Mouse (Mus musculus) lung, embryonic 14.5 days (tissue): ENCODE results near the gene Eif3l. TPM values are rescaled to one million over a fixed set of nuclear protein-coding genes. Genes with fewer than 3 reads are reported as not detected.
A peak's percentile ranks its signal among the peaks of the same experiment; 100 is the strongest.

Experiments
- ATAC-seq: fragments of 200-750 bp; cut with Nextera tagmentation; 2 replicates; pipeline ENCODE4 v1.8.0; 2017; ENCODE audit warnings: mild to moderate bottlenecking, moderate TSS enrichment, moderate library complexity; ENCODE audit not compliant: insufficient read depth
- DNase-seq: peaks from one replicate; pipeline ENCODE4 v3.0.0-alpha.2; 2015
- H3K27ac ChIP-seq: fragments of 300-500 bp; sonication (generic); 2 replicates; pipeline ENCODE4 v1.5.1; 2014; ENCODE audit warnings: low read depth, mild to moderate bottlenecking, moderate library complexity
- H3K27me3 ChIP-seq: fragments of 300-500 bp; sonication (generic); 2 replicates; pipeline ENCODE4 v1.6.1; 2014; ENCODE audit warnings: low read length, control low read depth; ENCODE audit not compliant: insufficient read depth
- H3K36me3 ChIP-seq: fragments of 300-500 bp; sonication (generic); 2 replicates; pipeline ENCODE4 v1.6.1; 2014; ENCODE audit warnings: control low read depth; ENCODE audit not compliant: insufficient read depth
- H3K4me1 ChIP-seq: fragments of 300-500 bp; sonication (generic); 2 replicates; pipeline ENCODE4 v1.6.1; 2014; ENCODE audit warnings: antibody characterized with exemption, control low read depth; ENCODE audit not compliant: insufficient read depth
- H3K4me2 ChIP-seq: fragments of 300-500 bp; sonication (generic); 2 replicates; pipeline ENCODE4 v1.6.1; 2014; ENCODE audit warnings: mild to moderate bottlenecking
- H3K4me3 ChIP-seq: fragments of 300-500 bp; sonication (generic); 2 replicates; pipeline ENCODE4 v1.5.1; 2014; ENCODE audit warnings: low read depth, low read length
- H3K9ac ChIP-seq: fragments of 300-500 bp; sonication (generic); 2 replicates; pipeline ENCODE4 v1.6.1; 2014
- H3K9me3 ChIP-seq: fragments of 300-500 bp; sonication (generic); 2 replicates; pipeline ENCODE4 v1.6.1; 2016; ENCODE audit warnings: low read depth, low read length, control low read depth
- CTCF ChIP-seq: IDR thresholded peaks from 2 replicates; pipeline ENCODE4 v1.5.1; 2016; ENCODE audit warnings: antibody characterized with exemption, low read depth
- WGBS: fragments of 180-500 bp; shearing (Covaris S2); extraction: QIAGEN DNeasy Blood & Tissue Kit; methylation state at CpG from one replicate; pipeline ENCODE4 v1.1.7; 2014; 5-methylcytosine and 5-hydroxymethylcytosine counted together
- polyA plus RNA-seq: library from polyadenylated mRNA; unstranded; fragments of >200 nt; fragmentation: Nextera tagmentation; extraction: Ambion mirVana; gene quantifications from 2 replicates; pipeline ENCODE4 v1.2.1, GENCODE M21; 2014

The Eif3l gene
- polyA plus RNA-seq, 1 experiment from 2014 or later = 243 TPM

DNA sequence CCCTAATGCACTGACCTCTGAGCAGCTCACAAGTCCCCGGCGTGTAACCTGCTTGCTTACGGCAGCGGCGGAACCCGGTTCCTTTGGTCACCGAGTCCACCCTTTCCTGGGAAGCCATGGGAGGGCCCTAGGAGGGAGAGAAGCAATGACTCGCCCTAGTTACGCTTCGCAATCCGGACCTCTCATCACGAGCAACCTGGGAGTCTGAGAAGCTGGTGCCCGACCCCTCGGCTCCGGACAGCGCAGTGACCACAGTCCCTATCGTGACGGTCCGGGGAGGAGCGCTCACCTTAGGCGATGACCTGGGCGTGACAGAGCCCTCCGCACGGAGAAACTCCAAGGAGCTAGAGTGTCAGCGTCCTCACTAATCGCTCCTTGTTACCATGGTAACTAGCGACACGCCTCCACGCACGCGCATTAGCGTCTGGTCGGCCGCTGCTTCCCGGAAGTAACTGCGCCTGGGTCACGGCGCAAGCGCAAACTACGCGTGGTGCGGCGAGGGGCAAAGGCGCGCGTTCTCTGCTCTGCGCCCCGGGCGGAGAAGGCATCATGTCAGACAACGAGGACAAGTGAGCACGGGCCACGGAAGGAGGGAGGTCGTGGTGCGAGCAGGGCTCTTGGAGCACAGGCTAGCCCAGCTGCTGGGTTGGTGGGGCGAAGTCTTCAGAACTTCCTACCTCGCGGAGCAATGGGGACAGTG, 66.0 kb downstream of the Eif3l start, which contains the start of the genes Polr2f and 1700088E04Rik:
Gene Polr2f, plus strand, starts transcription at position 144 of the 700 bp plus-strand sequence.
Gene 1700088E04Rik, minus strand, starts transcription at position 388 of the 700 bp plus-strand sequence.
- peak; percentile 99 for DNase-seq
- WGBS = under 1% methylated on average over 57 of the region's 57 CpGs
- ATAC-seq = peak; percentile 87
- Histone ChIP-seq H3K27ac (no peak within 1 kb of the TSS), H3K4me1 (no peaks in the 10 kb centered on the region), H3K4me2 (peak within 1 kb of the TSS; percentile 85), H3K36me3 (peaks cover 19% of the 10 kb centered on the region), H3K4me3 (peak within 1 kb of the TSS; percentile 90), H3K9ac (peak within 1 kb of the TSS; percentile 79), H3K27me3 (no peaks in the 10 kb centered on the region), H3K9me3 (no peaks in the 10 kb centered on the region)
- no peak for TF ChIP-seq CTCF

DNA sequence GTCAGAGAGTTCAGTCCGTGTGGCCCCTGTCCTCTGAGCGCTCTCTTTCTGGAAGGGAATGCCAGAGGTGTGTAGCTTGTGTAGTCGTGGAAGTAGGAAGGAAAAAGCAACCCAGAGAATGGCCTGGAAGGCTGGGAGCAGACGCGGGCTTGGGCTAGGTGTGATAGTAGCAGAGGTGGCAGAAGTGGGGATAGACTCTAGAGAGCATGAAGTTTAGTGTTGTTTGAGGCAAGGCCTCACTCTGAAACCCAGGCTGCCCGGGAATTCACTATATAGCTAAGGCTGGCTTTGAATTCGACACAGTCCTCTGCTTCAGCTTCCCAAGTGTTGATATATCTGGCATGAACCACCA, 66.6 kb downstream of the Eif3l start:
- Histone ChIP-seq H3K9ac (peak overlapping the region; percentile 79), H3K4me1 (no peaks in the 10 kb centered on the region), H3K9me3 (no peaks in the 10 kb centered on the region), H3K36me3 (peaks cover 24% of the 10 kb centered on the region), H3K27me3 (no peaks in the 10 kb centered on the region), H3K27ac (no peak overlapping the region), H3K4me3 (peak overlapping the region; percentile 90), H3K4me2 (peak overlapping the region; percentile 85)
- no peak for TF ChIP-seq CTCF
- WGBS = 1% methylated on average over 7 of the region's 7 CpGs
- DNase-seq (no peak), ATAC-seq (peak; percentile 52)

DNA sequence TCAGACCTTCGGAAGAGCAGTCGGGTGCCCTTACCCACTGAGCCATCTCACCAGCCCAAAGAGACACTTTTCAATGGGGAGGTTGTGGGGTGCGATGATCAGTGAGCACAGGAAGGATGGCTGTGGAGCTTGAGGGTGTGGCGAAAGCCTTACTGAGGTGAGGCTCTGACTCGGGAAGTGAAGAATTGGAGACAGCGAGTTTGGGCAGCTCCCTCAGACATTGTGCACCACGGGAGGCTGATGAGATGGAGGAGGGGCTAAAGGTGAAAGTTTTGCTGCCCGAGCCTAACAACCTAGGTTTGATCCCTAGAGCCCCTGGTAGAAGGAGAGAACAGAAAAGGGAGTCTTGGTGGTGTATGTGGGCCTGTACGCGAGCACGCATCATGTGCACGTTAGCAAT, 68.3 kb downstream of the Eif3l start:
- 77% methylated on average over 12 of the region's 12 CpGs for WGBS
- Histone ChIP-seq H3K9ac (no peak overlapping the region), H3K9me3 (no peaks in the 10 kb centered on the region), H3K4me2 (no peak overlapping the region), H3K36me3 (peaks cover 38% of the 10 kb centered on the region), H3K27me3 (no peaks in the 10 kb centered on the region), H3K4me1 (no peaks in the 10 kb centered on the region), H3K27ac (no peak overlapping the region), H3K4me3 (no peak overlapping the region)
- no peak for DNase-seq
- ATAC-seq = no peak
- TF ChIP-seq CTCF = no peak

Other genes with a start within 250 kb of the Eif3l start
- gene Cdc42ep1, start 232.6 kb upstream of the Eif3l start, polyA plus RNA-seq = 93.2 and 101 TPM in 2 replicates
- 0.34 TPM in 1 of 2 replicates, not detected in the other for gene Lgals2, start 219.7 kb upstream of the Eif3l start, polyA plus RNA-seq
- 50.9 and 57.0 TPM in 2 replicates for gene Gga1, start 198.0 kb upstream of the Eif3l start, polyA plus RNA-seq
- 0.18 and 0.70 TPM in 2 replicates for gene Gm49510, start 175.5 kb upstream of the Eif3l start, polyA plus RNA-seq
- 43.5 and 43.9 TPM in 2 replicates for gene Sh3bp1, start 175.4 kb upstream of the Eif3l start, polyA plus RNA-seq
- gene Pdxp, start 161.3 kb upstream of the Eif3l start, polyA plus RNA-seq = 17.9 and 21.9 TPM in 2 replicates
- 799 and 855 TPM in 2 replicates for gene Lgals1, start 148.5 kb upstream of the Eif3l start, polyA plus RNA-seq
- 52.8 and 57.4 TPM in 2 replicates for gene Nol12, start 140.2 kb upstream of the Eif3l start, polyA plus RNA-seq
- gene Triobp, start 127.5 kb upstream of the Eif3l start, polyA plus RNA-seq = 47.5 and 49.2 TPM in 2 replicates
- gene H1f0, start 46.7 kb upstream of the Eif3l start, polyA plus RNA-seq = 201 and 209 TPM in 2 replicates
- not detected in 2 replicates for gene Galr3, start 33.3 kb upstream of the Eif3l start, polyA plus RNA-seq
- gene Ankrd54, start 12.3 kb upstream of the Eif3l start, polyA plus RNA-seq = 54.4 and 55.4 TPM in 2 replicates
- gene Micall1, start 33.7 kb downstream of the Eif3l start, polyA plus RNA-seq = 7.5 and 9.0 TPM in 2 replicates
- 315 and 325 TPM in 2 replicates for gene Polr2f, start 65.8 kb downstream of the Eif3l start, polyA plus RNA-seq
- gene 1700088E04Rik, start 66.1 kb downstream of the Eif3l start, polyA plus RNA-seq = 6.0 and 7.1 TPM in 2 replicates
- 0.37 and 0.79 TPM in 2 replicates for gene Sox10, start 90.1 kb downstream of the Eif3l start, polyA plus RNA-seq
- gene Pick1, start 154.0 kb downstream of the Eif3l start, polyA plus RNA-seq = 18.1 and 18.7 TPM in 2 replicates
- 0.18 and 0.53 TPM in 2 replicates for gene Gm49486, start 154.2 kb downstream of the Eif3l start, polyA plus RNA-seq
- 0.11 and 0.18 TPM in 2 replicates for gene Slc16a8, start 179.6 kb downstream of the Eif3l start, polyA plus RNA-seq
- 3.1 and 3.9 TPM in 2 replicates for gene Baiap2l2, start 210.4 kb downstream of the Eif3l start, polyA plus RNA-seq